In the genomic region with DNA sequence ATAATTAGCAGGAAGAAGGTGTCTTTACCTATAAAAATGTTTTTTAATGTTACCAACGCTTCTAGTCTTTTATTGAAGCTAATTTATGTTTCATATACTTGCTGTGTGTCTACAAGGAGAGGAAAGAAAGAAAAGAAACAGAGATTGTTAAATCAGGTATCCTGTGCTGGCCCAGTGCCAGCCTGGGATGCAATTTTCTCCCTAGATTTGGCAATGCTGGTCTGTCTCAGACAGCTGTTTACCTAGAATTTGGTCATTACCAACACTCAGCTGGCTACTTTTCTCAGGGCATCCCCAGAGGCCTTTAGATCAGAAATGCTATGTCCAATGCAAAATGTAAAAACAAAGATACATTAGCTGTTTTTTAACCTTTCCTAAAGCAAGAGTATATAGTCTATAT, we compare ENCODE assay signal across 28 mouse cellular contexts. TPM values are rescaled to one million over a fixed set of nuclear protein-coding genes. Genes with fewer than 3 reads are reported as not detected.
"Had no signal": no experiment of that assay in that cellular context is flagged by ENCODE, and none has a peak within 500 bp of the region (broad histone marks: within the 10 kb centered on the region; RNA-seq: fewer than 3 reads in every experiment).

No protein-coding gene starts in this region.

- H3K36me3 ChIP-seq: kidney, embryonic 15.5 days; liver, embryonic 13.5 days; midbrain, embryonic 13.5 days; neural tube, embryonic 13.5 days had no signal

- H3K4me2 ChIP-seq: kidney, embryonic 15.5 days; liver, embryonic 13.5 days; lung, embryonic 14.5 days; midbrain, embryonic 13.5 days; neural tube, embryonic 13.5 days had no signal

- H3K4me1 ChIP-seq: kidney, embryonic 15.5 days; liver, embryonic 13.5 days; midbrain, embryonic 13.5 days; neural tube, embryonic 13.5 days had no signal

- H3K4me3 ChIP-seq: kidney, embryonic 15.5 days; left cerebral cortex, adult 2 months; liver, embryonic 13.5 days; midbrain, embryonic 13.5 days; myocyte; neural tube, embryonic 13.5 days had no signal

- H3K27ac ChIP-seq: kidney, embryonic 15.5 days; left cerebral cortex, adult 2 months; liver, embryonic 13.5 days; macrophage; midbrain, embryonic 13.5 days; neural tube, embryonic 13.5 days; stomach, postnatal 0 days had no signal

- DNase-seq: kidney, adult 11 months; kidney, adult 8-10 months; kidney, postnatal 10 days; kidney, postnatal 36 days; layer of hippocampus, postnatal 36 days; liver, embryonic 13.5 days; lung, embryonic 14.5 days; right cerebral cortex, postnatal 14 days; right cerebral cortex, postnatal 4 days; thymus, adult 2 months; thymus, postnatal 14 days; thymus, postnatal 4 days had no signal

- H3K9me3 ChIP-seq: kidney, embryonic 15.5 days; liver, embryonic 13.5 days; midbrain, embryonic 13.5 days had no signal

- H3K9ac ChIP-seq: kidney, embryonic 15.5 days; liver, embryonic 13.5 days; lung, embryonic 14.5 days; midbrain, embryonic 13.5 days; neural tube, embryonic 13.5 days had no signal

- ATAC-seq: lung, postnatal 0 days; midbrain, embryonic 13.5 days; midbrain, embryonic 16.5 days had no signal

- H3K27me3 ChIP-seq: kidney, embryonic 15.5 days; liver, embryonic 13.5 days; midbrain, embryonic 13.5 days; neural tube, embryonic 13.5 days had no signal

RNA-seq across cellular contexts. Expression of a gene that starts 13.8 kb away (rescaled TPM):
- total RNA-seq: megakaryocyte, adult 5-6 weeks; monocyte, adult 5-6 weeks; neutrophil, adult 5-6 weeks had no signal
- polyA plus RNA-seq: kidney, embryonic 15.5 days; liver, embryonic 13.5 days; liver, embryonic 16.5 days; lung, embryonic 14.5 days; lung, postnatal 0 days; macrophage; midbrain, embryonic 13.5 days; midbrain, embryonic 16.5 days; stomach, embryonic 14.5 days; stomach, postnatal 0 days had no signal

RNA-seq across cellular contexts. Expression of a gene that starts 36.4 kb away (rescaled TPM):
- total RNA-seq: layer of hippocampus, postnatal 36 days; left cerebral cortex, postnatal 10 days; megakaryocyte, adult 5-6 weeks; monocyte, adult 5-6 weeks; neutrophil, adult 5-6 weeks had no signal
- polyA plus RNA-seq: kidney, embryonic 15.5 days; limb, embryonic 14.5 days; liver, embryonic 13.5 days; liver, embryonic 16.5 days; lung, embryonic 14.5 days; lung, postnatal 0 days; macrophage; midbrain, embryonic 13.5 days; midbrain, embryonic 16.5 days; neural tube, embryonic 13.5 days; stomach, embryonic 14.5 days; thymus, adult 2 months had no signal
